Mouse (Mus musculus): ENCODE results near the gene Cdon.

The Cdon gene

GRCm38 (mm10) chr9:35435565-35435964 is 14.6 kb downstream of the Cdon start:
- in situ Hi-C loops (cut with MboI; ENCODE audit: unreplicated experiment in 2 of 2): no loop called here

GRCm38 (mm10) chr9:35438286-35439061 is 17.5 kb downstream of the Cdon start:
- in situ Hi-C loops (cut with MboI; ENCODE audit: unreplicated experiment in 2 of 2): no loop called here

- in situ Hi-C loops (cut with MboI; ENCODE audit: unreplicated experiment in 2 of 2): no loop called here
Observed at GRCm38 (mm10) chr9:35439062-35439442, 18.1 kb downstream of the Cdon start.

- in situ Hi-C loops (cut with MboI; ENCODE audit: unreplicated experiment in 2 of 2): no loop called here
Observed at GRCm38 (mm10) chr9:35439754-35440153, 18.8 kb downstream of the Cdon start.

GRCm38 (mm10) chr9:35442476-35442875 is 21.5 kb downstream of the Cdon start:
- in situ Hi-C loops (cut with MboI; ENCODE audit: unreplicated experiment in 2 of 2): no loop called here

- in situ Hi-C loops (cut with MboI; ENCODE audit: unreplicated experiment in 2 of 2): no loop called here
Observed at GRCm38 (mm10) chr9:35443618-35444511, 22.9 kb downstream of the Cdon start.

- in situ Hi-C loops (cut with MboI; ENCODE audit: unreplicated experiment in 2 of 2): no loop called here
Observed at GRCm38 (mm10) chr9:35444512-35444886, 23.6 kb downstream of the Cdon start.

- in situ Hi-C loops (cut with MboI; ENCODE audit: unreplicated experiment in 2 of 2): no loop called here
Observed at GRCm38 (mm10) chr9:35446916-35447315, 26.0 kb downstream of the Cdon start.

GRCm38 (mm10) chr9:35453311-35453710 is 32.4 kb downstream of the Cdon start:
- in situ Hi-C loops (cut with MboI; ENCODE audit: unreplicated experiment in 2 of 2): no loop called here

- in situ Hi-C loops (cut with MboI; ENCODE audit: unreplicated experiment in 2 of 2): no loop called here
Observed at GRCm38 (mm10) chr9:35459594-35459993, 38.7 kb downstream of the Cdon start.

- in situ Hi-C loops (cut with MboI; ENCODE audit: unreplicated experiment in 2 of 2): no loop called here
Observed at GRCm38 (mm10) chr9:35467264-35467817, 46.4 kb downstream of the Cdon start.

GRCm38 (mm10) chr9:35468913-35469312 is 48.0 kb downstream of the Cdon start:
- in situ Hi-C loops (cut with MboI; ENCODE audit: unreplicated experiment in 2 of 2): no loop called here

- in situ Hi-C loops (cut with MboI; ENCODE audit: unreplicated experiment in 2 of 2): no loop called here
Observed at GRCm38 (mm10) chr9:35474104-35474724, 53.3 kb downstream of the Cdon start.

GRCm38 (mm10) chr9:35475394-35475793 is 54.5 kb downstream of the Cdon start:
- in situ Hi-C loops (cut with MboI; ENCODE audit: unreplicated experiment in 2 of 2): no loop called here

- in situ Hi-C loops (cut with MboI; ENCODE audit: unreplicated experiment in 2 of 2): no loop called here
Observed at GRCm38 (mm10) chr9:35479456-35479855, 58.5 kb downstream of the Cdon start.

GRCm38 (mm10) chr9:35482014-35482898 is 61.3 kb downstream of the Cdon start:
- in situ Hi-C loops (cut with MboI; ENCODE audit: unreplicated experiment in 2 of 2): no loop called here

GRCm38 (mm10) chr9:35483949-35484348 is 63.0 kb downstream of the Cdon start:
- in situ Hi-C loops (cut with MboI; ENCODE audit: unreplicated experiment in 2 of 2): no loop called here

GRCm38 (mm10) chr9:35486616-35487015 is 65.7 kb downstream of the Cdon start:
- in situ Hi-C loops (cut with MboI; ENCODE audit: unreplicated experiment in 2 of 2): no loop called here

GRCm38 (mm10) chr9:35488496-35488895 is 67.6 kb downstream of the Cdon start:
- in situ Hi-C loops (cut with MboI; ENCODE audit: unreplicated experiment in 2 of 2): no loop called here
